Comparison of ENCODE assay signal across 14 mouse cellular contexts in the genomic region with DNA sequence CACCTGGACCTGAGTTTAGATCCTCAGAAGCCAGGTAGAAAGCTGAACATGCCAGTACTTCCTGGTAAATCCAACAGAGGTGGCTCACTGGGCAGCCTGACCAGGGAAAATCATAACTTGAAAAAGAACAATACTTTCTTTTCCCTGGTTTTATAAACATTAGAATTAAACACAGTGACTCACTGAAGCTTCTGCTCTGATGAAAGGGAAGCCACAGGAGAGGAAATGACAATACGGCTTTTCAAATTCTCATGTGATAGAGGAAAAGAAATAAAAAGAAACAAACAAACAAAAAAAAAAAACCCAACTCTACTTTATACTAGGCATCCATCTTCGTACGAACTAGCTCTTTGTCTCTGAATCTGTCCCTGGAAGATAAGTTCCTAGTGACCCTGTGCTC. TPM values are rescaled to one million over a fixed set of nuclear protein-coding genes. Genes with fewer than 3 reads are reported as not detected.
"Had no signal": no experiment of that assay in that cellular context is flagged by ENCODE, and none has a peak within 500 bp of the region (broad histone marks: within the 10 kb centered on the region; RNA-seq: fewer than 3 reads in every experiment).

No protein-coding gene starts in this region.

- H3K27ac ChIP-seq: layer of hippocampus, adult 2 months; limb, embryonic 13.5 days; liver, embryonic 14.5 days; midbrain, embryonic 10.5 days; neural tube, embryonic 13.5 days; stomach, postnatal 0 days had no signal

- DNase-seq: kidney, adult 18-20 months; kidney, postnatal 25 days; left cerebral cortex, postnatal 4 days; lung, adult 18-20 months; midbrain, embryonic 14.5 days; retina, postnatal 1 day; right cerebral cortex, postnatal 14 days; thymus, postnatal 4 days had no signal

- H3K4me2 ChIP-seq: limb, embryonic 13.5 days; neural tube, embryonic 13.5 days had no signal

- H3K27me3 ChIP-seq: limb, embryonic 13.5 days; neural tube, embryonic 13.5 days had no signal

- H3K9me3 ChIP-seq: limb, embryonic 13.5 days; midbrain, embryonic 10.5 days; neural tube, embryonic 13.5 days had no signal

- H3K4me3 ChIP-seq: layer of hippocampus, adult 2 months; limb, embryonic 13.5 days; midbrain, embryonic 10.5 days; neural tube, embryonic 13.5 days had no signal

- H3K36me3 ChIP-seq: limb, embryonic 13.5 days; midbrain, embryonic 10.5 days; neural tube, embryonic 13.5 days had no signal

- H3K9ac ChIP-seq: limb, embryonic 13.5 days; liver, embryonic 14.5 days; neural tube, embryonic 13.5 days had no signal

- H3K4me1 ChIP-seq: limb, embryonic 13.5 days; midbrain, embryonic 10.5 days; neural tube, embryonic 13.5 days had no signal

RNA-seq across cellular contexts. Expression of gene Tnfrsf26, which starts 4.0 kb away (rescaled TPM):
- total RNA-seq: layer of hippocampus, adult 2 months had no signal
